Mouse (Mus musculus) heart, postnatal 14 days (tissue): Measurements from ENCODE around the gene Slc50a1. TPM values are rescaled to one million over a fixed set of nuclear protein-coding genes. Genes with fewer than 3 reads are reported as not detected.

Experiments
- microRNA-seq, 2 experiments: library from miRNA; unstranded; fragments of <30 nt; microRNA quantifications; one replicate each; pipeline ENCODE4 v1.2.0; 2021 to 2022
- total RNA-seq, 2 experiments: library from RNA; stranded (reverse); gene quantifications; 2 replicates each; pipeline ENCODE4 v1.2.3; 2021

Gene Slc50a1
- total RNA-seq, 2 experiments from 2014 or later, result 20.6 to 22.7 TPM

Small RNA genes lying within 50 kb of the gene (microRNA-seq; reads per million reads assigned to microRNA genes)
- 173 to 10,303 reads per million in 2 experiments for gene Mir92b

Other genes with a start within 250 kb of the Slc50a1 start
- 10 to 100 TPM; 16.0 to 17.7 TPM for gene Rusc1, start 177.3 kb downstream of the Slc50a1 start, total RNA-seq
- not detected for gene Gm43738, start 169.5 kb downstream of the Slc50a1 start, total RNA-seq
- gene Fdps, start 168.6 kb downstream of the Slc50a1 start, total RNA-seq, result 10 to 100 TPM; 19.7 to 23.5 TPM
- gene Pklr, start 134.4 kb downstream of the Slc50a1 start, total RNA-seq, result not detected
- gene Hcn3, start 110.4 kb downstream of the Slc50a1 start, total RNA-seq, result under 1 TPM; 0.49 to 0.60 TPM
- 10 to 100 TPM; 23.3 to 23.6 TPM for gene Clk2, start 105.8 kb downstream of the Slc50a1 start, total RNA-seq
- 10 to 100 TPM; 47.2 to 48.7 TPM for gene Scamp3, start 93.1 kb downstream of the Slc50a1 start, total RNA-seq
- gene Fam189b, start 87.4 kb downstream of the Slc50a1 start, total RNA-seq, result 1 to 10 TPM; 7.1 to 7.6 TPM
- 10 to 100 TPM; 22.1 to 23.9 TPM for gene Gba, start 67.6 kb downstream of the Slc50a1 start, total RNA-seq
- 10 to 100 TPM; 12.7 to 17.1 TPM for gene Thbs3, start 55.4 kb downstream of the Slc50a1 start, total RNA-seq
- 10 to 100 TPM; 64.8 to 69.8 TPM for gene Mtx1, start 43.5 kb downstream of the Slc50a1 start, total RNA-seq
- under 1 TPM; 0.22 to 0.98 TPM for gene Muc1, start 41.5 kb downstream of the Slc50a1 start, total RNA-seq
- 10 to 100 TPM; 71.9 to 72.8 TPM for gene Krtcap2, start 24.6 kb downstream of the Slc50a1 start, total RNA-seq
- under 1 TPM; 0.68 to 0.76 TPM for gene Trim46, start 24.3 kb downstream of the Slc50a1 start, total RNA-seq
- 10 to 100 TPM; 47.6 to 58.7 TPM for gene Dpm3, start 11.2 kb downstream of the Slc50a1 start, total RNA-seq
- gene Efna1, start 10.6 kb upstream of the Slc50a1 start, total RNA-seq, result 10 to 100 TPM; 32.4 to 34.0 TPM
- gene Efna3, start 52.4 kb upstream of the Slc50a1 start, total RNA-seq, result not detected
- gene Efna4, start 67.5 kb upstream of the Slc50a1 start, total RNA-seq, result under 1 TPM; 0.49 to 0.74 TPM
- gene Adam15, start 79.4 kb upstream of the Slc50a1 start, total RNA-seq, result 10 to 100 TPM; 80.4 to 100.0 TPM
- gene Dcst2, start 91.4 kb upstream of the Slc50a1 start, total RNA-seq, result not detected
- gene Dcst1, start 94.7 kb upstream of the Slc50a1 start, total RNA-seq, result under 1 TPM; 0.22 to 0.48 TPM
- gene Zbtb7b, start 124.2 kb upstream of the Slc50a1 start, total RNA-seq, result 10 to 100 TPM; 18.4 to 27.3 TPM
- under 1 TPM in 1 of 2 experiments, not detected in 1; 0.98 TPM for gene Lenep, start 132.2 kb upstream of the Slc50a1 start, total RNA-seq
- gene Flad1, start 141.3 kb upstream of the Slc50a1 start, total RNA-seq, result 10 to 100 TPM; 44.7 to 46.1 TPM
- 10 to 100 TPM in 1 of 2 experiments, 1 to 10 TPM in 1; 7.9 to 14.4 TPM for gene Cks1b, start 147.8 kb upstream of the Slc50a1 start, total RNA-seq
- gene Shc1, start 147.9 kb upstream of the Slc50a1 start, total RNA-seq, result 10 to 100 TPM; 45.0 to 47.5 TPM
- gene Pygo2, start 159.6 kb upstream of the Slc50a1 start, total RNA-seq, result 10 to 100 TPM; 16.5 to 19.9 TPM
- 10 to 100 TPM; 51.9 to 53.1 TPM for gene Pbxip1, start 166.1 kb upstream of the Slc50a1 start, total RNA-seq
- gene Pmvk, start 184.0 kb upstream of the Slc50a1 start, total RNA-seq, result 1 to 10 TPM; 8.8 to 9.2 TPM
- 1 to 10 TPM; 4.0 to 6.5 TPM for gene Kcnn3, start 249.6 kb upstream of the Slc50a1 start, total RNA-seq